Mouse (Mus musculus): ENCODE results near the gene Zcchc2. TPM values are rescaled to one million over a fixed set of nuclear protein-coding genes. Genes with fewer than 3 reads are reported as not detected.

The Zcchc2 gene
- polyA plus RNA-seq, 1 experiment from 2014 or later = 1.5 TPM

DNA sequence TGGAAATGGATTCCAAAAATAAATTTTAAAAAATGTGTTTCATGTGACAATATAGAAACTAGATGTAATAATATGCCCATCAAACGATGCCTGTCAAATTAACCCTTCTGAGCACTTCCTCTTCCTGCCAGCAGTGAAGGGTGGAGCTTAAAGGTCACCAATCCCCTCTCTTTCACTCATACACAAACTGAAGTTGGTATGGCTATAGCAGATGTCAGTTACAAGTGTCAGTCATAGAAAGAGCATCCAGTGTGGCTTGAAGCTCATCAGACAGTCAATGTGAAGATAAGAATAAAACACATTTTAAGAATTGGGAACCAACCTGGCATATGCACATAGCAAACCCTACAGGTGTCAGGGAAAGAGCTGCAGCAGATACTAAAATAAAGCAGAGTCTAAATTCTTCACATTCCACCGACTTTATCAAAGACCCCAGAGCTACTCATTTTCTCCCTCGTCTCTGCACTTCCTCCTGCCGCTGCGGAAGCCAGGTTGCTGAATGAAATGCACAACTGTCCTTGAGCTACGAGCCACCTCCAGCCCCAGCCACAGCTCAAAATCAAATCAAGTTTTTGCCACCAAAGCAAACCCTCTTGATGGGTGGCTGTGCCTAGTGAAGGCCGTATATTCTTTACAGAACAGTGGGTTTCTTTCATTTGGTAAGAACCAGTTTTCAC lies 79.8 kb downstream of the Zcchc2 start:
- no peak overlapping the region for H3K9ac ChIP-seq (ENCODE audit: low read length)
- H3K4me1 ChIP-seq (ENCODE audit: control insufficient read depth, insufficient read depth, low read length) = no peaks in the 10 kb centered on the region; the same call in 1 of the 2 replicates
- H3K4me3 ChIP-seq (ENCODE audit: low read depth, low read length) = no peak overlapping the region
- DNase-seq (ENCODE audit: low spot score) = peak; percentile 18
- 76% methylated on average over 7 of the region's 7 CpGs for WGBS
- H3K9me3 ChIP-seq (ENCODE audit: control insufficient read depth, low read length) = no peaks in the 10 kb centered on the region
- H3K4me2 ChIP-seq (ENCODE audit: low read depth, severe bottlenecking) = no peak overlapping the region
- no peaks in the 10 kb centered on the region for H3K36me3 ChIP-seq (ENCODE audit: control insufficient read depth, insufficient read depth, low read length)
- H3K27ac ChIP-seq (replicated peaks; ENCODE audit: low read depth, low read length) = no peak overlapping the region
- no peaks in the 10 kb centered on the region for H3K27me3 ChIP-seq (ENCODE audit: control insufficient read depth, insufficient read depth, low read length)
- ATAC-seq (ENCODE audit: insufficient number of reproducible peaks, low FRiP score, low TSS enrichment, low read depth) = no peak

DNA sequence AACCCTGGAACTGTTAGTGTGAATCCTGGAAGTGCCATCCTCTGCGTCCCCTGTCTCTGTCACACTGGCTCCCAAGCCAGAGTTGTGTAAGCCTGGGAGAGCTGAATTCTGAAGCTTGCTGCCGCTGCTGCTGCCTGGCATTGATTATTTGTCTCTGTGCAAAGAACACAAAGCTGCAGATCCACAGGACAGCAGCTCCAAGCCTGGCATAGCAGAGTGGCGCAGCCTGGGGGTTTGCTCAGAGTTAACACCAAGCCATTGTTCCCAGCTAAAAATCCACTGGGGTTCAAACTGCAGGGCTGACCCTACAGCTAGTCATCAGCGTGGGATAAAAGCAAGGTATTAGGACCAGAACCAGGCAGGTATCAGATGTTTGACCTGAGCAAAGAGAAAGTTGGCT lies 80.6 kb downstream of the Zcchc2 start:
- ATAC-seq (ENCODE audit: insufficient number of reproducible peaks, low FRiP score, low TSS enrichment, low read depth) (no peak), DNase-seq (ENCODE audit: low spot score) (no peak)
- H3K4me3 ChIP-seq (ENCODE audit: low read depth, low read length) = no peak overlapping the region
- H3K36me3 ChIP-seq (ENCODE audit: control insufficient read depth, insufficient read depth, low read length) = no peaks in the 10 kb centered on the region
- no peak overlapping the region for H3K27ac ChIP-seq (replicated peaks; ENCODE audit: low read depth, low read length)
- H3K4me1 ChIP-seq (ENCODE audit: control insufficient read depth, insufficient read depth, low read length) = no peaks in the 10 kb centered on the region; the same call in 1 of the 2 replicates
- H3K4me2 ChIP-seq (ENCODE audit: low read depth, severe bottlenecking) = no peak overlapping the region
- no peak overlapping the region for H3K9ac ChIP-seq (ENCODE audit: low read length)
- H3K27me3 ChIP-seq (ENCODE audit: control insufficient read depth, insufficient read depth, low read length) = no peaks in the 10 kb centered on the region
- 66% methylated on average over 4 of the region's 4 CpGs for WGBS
- no peaks in the 10 kb centered on the region for H3K9me3 ChIP-seq (ENCODE audit: control insufficient read depth, low read length)

DNA sequence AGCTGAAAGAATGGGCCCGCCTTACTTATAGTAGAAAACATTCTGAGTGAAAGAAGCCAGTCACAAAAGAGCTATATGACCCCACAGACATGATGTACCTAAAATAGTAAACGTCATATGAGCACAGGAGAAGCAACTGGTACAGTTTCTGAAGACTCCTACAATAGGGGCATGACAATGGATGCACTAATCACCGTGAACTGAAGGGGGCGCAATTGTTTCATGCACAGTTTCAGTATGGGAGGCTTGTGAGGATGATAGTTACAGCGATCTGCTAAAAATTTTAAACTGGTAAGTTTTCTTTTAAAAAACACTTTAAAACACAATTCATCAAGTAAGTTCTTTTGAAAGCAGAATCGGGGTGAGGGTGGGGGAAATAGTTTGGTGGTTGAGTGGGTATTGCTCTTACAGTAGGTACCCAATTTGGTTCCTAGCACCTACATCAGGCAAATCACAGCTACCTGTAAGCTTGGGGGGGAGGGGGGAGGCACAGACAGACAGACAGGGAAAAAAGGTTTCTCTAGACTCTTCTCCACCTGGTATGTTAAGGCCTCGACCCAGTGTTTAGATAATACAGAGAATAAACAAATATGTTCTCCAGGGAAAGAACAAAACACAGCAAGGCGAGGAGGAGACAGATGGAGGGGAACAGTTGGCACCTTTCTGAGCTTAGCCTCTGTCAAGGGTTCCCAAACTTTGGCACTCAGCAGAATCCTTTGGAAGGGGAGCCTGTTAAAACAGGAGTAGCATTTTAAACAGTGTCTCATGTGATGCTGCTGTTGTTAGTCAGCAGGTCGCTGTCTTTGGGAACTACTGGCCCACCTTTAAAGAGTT lies 81.2 kb downstream of the Zcchc2 start:
- no peaks in the 10 kb centered on the region for H3K9me3 ChIP-seq (ENCODE audit: control insufficient read depth, low read length)
- H3K4me2 ChIP-seq (ENCODE audit: low read depth, severe bottlenecking) = peak overlapping the region; percentile 28; the same call in 1 of the 2 replicates
- no peak overlapping the region for H3K4me3 ChIP-seq (ENCODE audit: low read depth, low read length)
- ATAC-seq (ENCODE audit: insufficient number of reproducible peaks, low FRiP score, low TSS enrichment, low read depth) (no peak), DNase-seq (ENCODE audit: low spot score) (peak; percentile 90)
- no peaks in the 10 kb centered on the region for H3K27me3 ChIP-seq (ENCODE audit: control insufficient read depth, insufficient read depth, low read length)
- H3K9ac ChIP-seq (ENCODE audit: low read length) = no peak overlapping the region
- H3K36me3 ChIP-seq (ENCODE audit: control insufficient read depth, insufficient read depth, low read length) = no peaks in the 10 kb centered on the region
- H3K4me1 ChIP-seq (ENCODE audit: control insufficient read depth, insufficient read depth, low read length) = no peaks in the 10 kb centered on the region; the same call in 1 of the 2 replicates
- H3K27ac ChIP-seq (replicated peaks; ENCODE audit: low read depth, low read length) = no peak overlapping the region
- WGBS = 15% methylated on average over 9 of the region's 9 CpGs

DNA sequence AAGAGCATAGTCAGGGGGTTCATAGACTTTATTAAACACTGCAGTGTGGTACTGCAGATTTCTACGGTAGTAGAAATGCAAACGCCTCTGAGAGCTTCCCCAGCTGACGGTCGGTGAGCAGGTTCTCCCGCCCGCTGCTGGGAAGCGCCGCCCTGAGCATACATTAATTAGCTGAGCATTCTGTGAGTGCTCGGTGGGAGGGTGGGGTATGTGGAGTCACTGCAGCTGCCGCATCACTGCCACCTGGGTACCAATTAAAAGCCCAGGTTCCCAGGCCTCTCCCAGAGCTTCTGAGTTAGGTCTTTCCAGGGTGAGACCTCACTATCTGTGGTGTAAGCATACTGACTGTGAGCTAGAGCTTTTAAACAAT lies 81.8 kb downstream of the Zcchc2 start:
- DNase-seq (ENCODE audit: low spot score) (peak; percentile 34), ATAC-seq (ENCODE audit: insufficient number of reproducible peaks, low FRiP score, low TSS enrichment, low read depth) (no peak)
- Histone ChIP-seq H3K4me1 (ENCODE audit: control insufficient read depth, insufficient read depth, low read length) (no peaks in the 10 kb centered on the region; the same call in 1 of the 2 replicates), H3K4me2 (ENCODE audit: low read depth, severe bottlenecking) (peak overlapping the region; percentile 28; the same call in 1 of the 2 replicates), H3K9me3 (ENCODE audit: control insufficient read depth, low read length) (no peaks in the 10 kb centered on the region), H3K4me3 (ENCODE audit: low read depth, low read length) (no peak overlapping the region), H3K27ac (replicated peaks; ENCODE audit: low read depth, low read length) (no peak overlapping the region), H3K9ac (ENCODE audit: low read length) (no peak overlapping the region), H3K27me3 (ENCODE audit: control insufficient read depth, insufficient read depth, low read length) (no peaks in the 10 kb centered on the region), H3K36me3 (ENCODE audit: control insufficient read depth, insufficient read depth, low read length) (no peaks in the 10 kb centered on the region)
- WGBS = under 1% methylated on average over 10 of the region's 10 CpGs

DNA sequence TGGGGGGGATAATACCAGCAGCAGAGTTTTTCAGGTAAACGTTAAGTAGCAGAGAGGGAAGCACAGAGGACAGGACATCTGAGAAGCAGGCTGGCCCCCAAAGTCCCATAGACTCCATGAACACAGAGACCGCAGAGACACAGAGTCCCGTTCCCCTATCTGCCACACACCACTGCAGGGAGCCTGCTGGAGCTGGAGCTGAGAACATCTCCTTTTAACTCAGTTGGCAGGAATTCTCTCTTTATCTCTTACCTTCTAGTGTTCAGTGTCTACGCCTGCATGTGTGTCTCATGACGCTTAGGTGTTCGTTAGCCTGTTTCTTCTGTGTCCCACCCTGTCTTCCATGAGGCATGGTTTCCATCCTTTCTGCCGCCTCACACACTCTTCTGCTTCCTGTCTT lies 83.0 kb downstream of the Zcchc2 start:
- no peak overlapping the region for H3K9ac ChIP-seq (ENCODE audit: low read length)
- H3K4me2 ChIP-seq (ENCODE audit: low read depth, severe bottlenecking) = no peak overlapping the region
- no peak overlapping the region for H3K27ac ChIP-seq (replicated peaks; ENCODE audit: low read depth, low read length)
- H3K9me3 ChIP-seq (ENCODE audit: control insufficient read depth, low read length) = no peaks in the 10 kb centered on the region
- H3K36me3 ChIP-seq (ENCODE audit: control insufficient read depth, insufficient read depth, low read length) = no peaks in the 10 kb centered on the region
- ATAC-seq (ENCODE audit: insufficient number of reproducible peaks, low FRiP score, low TSS enrichment, low read depth) (no peak), DNase-seq (ENCODE audit: low spot score) (no peak)
- no peaks in the 10 kb centered on the region; the same call in 1 of the 2 replicates for H3K4me1 ChIP-seq (ENCODE audit: control insufficient read depth, insufficient read depth, low read length)
- 69% methylated on average over 7 of the region's 7 CpGs for WGBS
- no peak overlapping the region for H3K4me3 ChIP-seq (ENCODE audit: low read depth, low read length)
- H3K27me3 ChIP-seq (ENCODE audit: control insufficient read depth, insufficient read depth, low read length) = no peaks in the 10 kb centered on the region

DNA sequence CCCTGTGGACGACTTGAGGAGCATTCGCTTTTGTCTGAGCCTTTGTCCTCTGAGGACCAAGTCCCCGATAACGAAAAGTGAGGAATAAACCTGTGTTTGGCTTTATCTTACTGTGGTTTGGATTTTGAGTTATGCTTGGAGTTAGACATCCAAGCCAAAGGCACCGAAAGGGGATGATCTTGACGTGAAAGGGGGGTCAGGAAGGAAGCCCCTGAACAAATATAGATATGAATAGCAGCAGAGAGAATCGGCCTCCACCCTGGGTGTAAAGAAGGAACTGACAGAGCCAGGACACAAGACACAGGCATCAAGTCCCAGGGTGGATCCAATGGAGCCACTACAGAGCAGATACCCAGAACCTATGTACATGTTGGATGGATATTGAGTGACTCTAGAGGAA lies 83.9 kb downstream of the Zcchc2 start:
- Histone ChIP-seq H3K27ac (replicated peaks; ENCODE audit: low read depth, low read length) (no peak overlapping the region), H3K4me3 (ENCODE audit: low read depth, low read length) (no peak overlapping the region), H3K9me3 (ENCODE audit: control insufficient read depth, low read length) (no peaks in the 10 kb centered on the region), H3K4me2 (ENCODE audit: low read depth, severe bottlenecking) (no peak overlapping the region), H3K9ac (ENCODE audit: low read length) (no peak overlapping the region), H3K27me3 (ENCODE audit: control insufficient read depth, insufficient read depth, low read length) (no peaks in the 10 kb centered on the region), H3K36me3 (ENCODE audit: control insufficient read depth, insufficient read depth, low read length) (no peaks in the 10 kb centered on the region), H3K4me1 (ENCODE audit: control insufficient read depth, insufficient read depth, low read length) (no peaks in the 10 kb centered on the region; the same call in 1 of the 2 replicates)
- DNase-seq (ENCODE audit: low spot score) = no peak
- no peak for ATAC-seq (ENCODE audit: insufficient number of reproducible peaks, low FRiP score, low TSS enrichment, low read depth)
- 90% methylated on average over 7 of the region's 7 CpGs for WGBS

DNA sequence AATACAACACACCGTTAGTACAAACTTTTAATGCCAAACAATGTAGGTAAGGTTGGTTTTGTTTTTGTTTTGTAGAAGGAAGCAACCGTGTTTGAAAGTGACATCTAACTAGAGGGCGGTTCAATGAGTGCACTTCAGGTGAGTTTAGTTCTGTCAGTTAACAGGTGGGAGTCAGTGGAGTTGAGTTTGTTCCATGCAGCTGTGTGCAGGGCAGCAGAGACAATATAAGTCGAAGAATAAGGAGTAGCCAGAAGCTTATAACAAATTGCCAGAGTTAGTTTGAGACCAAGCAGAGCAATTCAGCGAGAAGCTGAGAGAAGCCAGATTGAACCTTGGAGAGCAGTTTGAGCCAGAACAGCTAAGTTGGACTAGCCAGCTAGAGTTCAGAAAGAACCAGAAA lies 84.5 kb downstream of the Zcchc2 start:
- no peak overlapping the region for H3K4me3 ChIP-seq (ENCODE audit: low read depth, low read length)
- H3K9me3 ChIP-seq (ENCODE audit: control insufficient read depth, low read length) = no peaks in the 10 kb centered on the region
- no peaks in the 10 kb centered on the region; the same call in 1 of the 2 replicates for H3K4me1 ChIP-seq (ENCODE audit: control insufficient read depth, insufficient read depth, low read length)
- H3K9ac ChIP-seq (ENCODE audit: low read length) = no peak overlapping the region
- no peak overlapping the region for H3K4me2 ChIP-seq (ENCODE audit: low read depth, severe bottlenecking)
- no peak overlapping the region for H3K27ac ChIP-seq (replicated peaks; ENCODE audit: low read depth, low read length)
- no peaks in the 10 kb centered on the region for H3K27me3 ChIP-seq (ENCODE audit: control insufficient read depth, insufficient read depth, low read length)
- 91% methylated on average over 5 of the region's 5 CpGs for WGBS
- DNase-seq (ENCODE audit: low spot score) = no peak
- ATAC-seq (ENCODE audit: insufficient number of reproducible peaks, low FRiP score, low TSS enrichment, low read depth) = no peak
- H3K36me3 ChIP-seq (ENCODE audit: control insufficient read depth, insufficient read depth, low read length) = no peaks in the 10 kb centered on the region

DNA sequence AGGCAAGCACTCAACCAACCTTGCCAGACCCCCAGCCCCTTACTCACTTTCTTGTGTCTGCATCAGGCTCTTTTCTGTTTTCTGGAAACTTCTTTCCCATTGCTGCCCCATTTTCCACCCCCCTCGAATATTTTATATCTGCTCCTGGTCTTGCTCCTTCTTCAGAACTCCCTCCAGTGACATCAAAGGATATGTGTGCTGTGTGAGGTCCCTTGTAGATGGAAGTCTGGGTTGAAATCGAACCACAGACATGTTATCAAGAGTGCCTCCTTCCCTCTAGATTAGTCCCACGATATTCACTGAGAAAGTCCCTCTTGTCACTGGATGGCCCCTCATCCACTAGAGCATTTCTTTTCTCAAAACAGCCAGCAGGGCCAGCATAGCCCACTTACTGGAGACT lies 86.4 kb downstream of the Zcchc2 start:
- no peaks in the 10 kb centered on the region; the same call in 1 of the 2 replicates for H3K4me1 ChIP-seq (ENCODE audit: control insufficient read depth, insufficient read depth, low read length)
- WGBS = 89% methylated on average over 3 of the region's 3 CpGs
- no peak for DNase-seq (ENCODE audit: low spot score)

More for the DNA sequence above, 86.4 kb downstream of the Zcchc2 start:
- Histone ChIP-seq H3K27me3 (ENCODE audit: control insufficient read depth, insufficient read depth, low read length) (no peaks in the 10 kb centered on the region), H3K27ac (replicated peaks; ENCODE audit: low read depth, low read length) (no peak overlapping the region), H3K4me3 (ENCODE audit: low read depth, low read length) (no peak overlapping the region), H3K9ac (ENCODE audit: low read length) (no peak overlapping the region), H3K36me3 (ENCODE audit: control insufficient read depth, insufficient read depth, low read length) (no peaks in the 10 kb centered on the region), H3K9me3 (ENCODE audit: control insufficient read depth, low read length) (no peaks in the 10 kb centered on the region), H3K4me2 (ENCODE audit: low read depth, severe bottlenecking) (no peak overlapping the region)
- ATAC-seq (ENCODE audit: insufficient number of reproducible peaks, low FRiP score, low TSS enrichment, low read depth) = no peak
